Mouse (Mus musculus) left cerebral cortex, postnatal 25 days (tissue): ENCODE data around the gene Rxylt1. TPM values are rescaled to one million over a fixed set of nuclear protein-coding genes. Genes with fewer than 3 reads are reported as not detected.

Experiments
- DNase-seq, 2 experiments: peaks; one replicate each; pipeline ENCODE4 v3.0.0; 2022; ENCODE audit warnings: low spot score in 2 of 2, mixed read lengths in 1 of 2
- intact Hi-C: fragments of 180-260 bp; cut with DNase I; formaldehyde crosslinking; loops from one replicate; pipeline ENCODE4 v1.15.1; 2025
- total RNA-seq, 2 experiments: library from RNA; stranded (reverse); gene quantifications; 2 replicates each; pipeline ENCODE4 v1.2.3; 2021

Rxylt1 gene
- 10 to 100 TPM; 42.7 to 43.0 TPM for total RNA-seq

DNA sequence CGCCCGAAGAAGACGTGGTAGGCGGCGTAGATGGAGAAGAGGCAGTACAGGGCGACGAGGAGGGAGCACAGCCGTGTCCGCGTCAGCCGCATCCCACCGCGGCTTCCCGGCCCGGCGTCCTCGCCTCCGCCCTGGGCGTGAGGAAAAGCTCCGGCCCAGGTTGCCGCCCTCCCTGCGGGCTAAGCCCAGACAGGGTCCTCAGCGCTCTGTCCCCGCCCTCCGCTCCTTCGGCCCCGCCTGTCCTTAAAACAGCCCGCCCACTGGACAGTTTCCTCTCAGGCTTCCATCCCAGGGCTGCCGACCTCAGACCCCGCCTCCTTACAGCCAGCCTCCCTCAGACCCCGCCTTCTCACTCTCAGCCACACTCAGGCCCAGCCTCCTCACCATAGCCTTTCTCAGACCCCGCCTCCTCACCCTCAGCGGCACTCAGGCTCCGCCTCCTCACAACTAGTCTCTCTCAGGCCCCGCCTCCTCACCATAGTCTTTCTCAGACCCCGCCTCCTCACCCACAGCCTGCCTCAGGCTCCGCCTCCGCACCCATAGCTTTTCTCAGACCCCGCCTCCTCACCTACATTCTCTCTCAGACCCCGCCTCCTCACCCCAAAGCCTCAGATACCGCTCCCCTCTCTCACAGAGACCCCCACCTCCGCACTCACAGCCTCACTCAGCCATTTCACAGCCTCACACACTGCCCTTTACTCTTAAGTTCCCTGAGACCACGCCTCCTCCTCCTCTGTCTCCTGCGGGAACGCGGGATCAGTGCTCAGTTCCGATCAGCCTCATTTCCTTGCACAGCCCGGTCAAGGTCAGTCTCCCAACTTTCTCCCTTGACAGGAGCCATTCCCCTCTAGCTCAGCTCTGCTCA lies at the start of gene Rxylt1:
Gene Rxylt1, minus strand, starts transcription at position 392 of the 865 bp plus-strand sequence.
- DNase-seq = peak; percentile 89 to 98
- intact Hi-C loops = loop anchor here (5.0 to 10.0 kb wide), 2 partner anchors 445 to 578 kb away; partner anchors contain the start of gene Ppm1h

DNA sequence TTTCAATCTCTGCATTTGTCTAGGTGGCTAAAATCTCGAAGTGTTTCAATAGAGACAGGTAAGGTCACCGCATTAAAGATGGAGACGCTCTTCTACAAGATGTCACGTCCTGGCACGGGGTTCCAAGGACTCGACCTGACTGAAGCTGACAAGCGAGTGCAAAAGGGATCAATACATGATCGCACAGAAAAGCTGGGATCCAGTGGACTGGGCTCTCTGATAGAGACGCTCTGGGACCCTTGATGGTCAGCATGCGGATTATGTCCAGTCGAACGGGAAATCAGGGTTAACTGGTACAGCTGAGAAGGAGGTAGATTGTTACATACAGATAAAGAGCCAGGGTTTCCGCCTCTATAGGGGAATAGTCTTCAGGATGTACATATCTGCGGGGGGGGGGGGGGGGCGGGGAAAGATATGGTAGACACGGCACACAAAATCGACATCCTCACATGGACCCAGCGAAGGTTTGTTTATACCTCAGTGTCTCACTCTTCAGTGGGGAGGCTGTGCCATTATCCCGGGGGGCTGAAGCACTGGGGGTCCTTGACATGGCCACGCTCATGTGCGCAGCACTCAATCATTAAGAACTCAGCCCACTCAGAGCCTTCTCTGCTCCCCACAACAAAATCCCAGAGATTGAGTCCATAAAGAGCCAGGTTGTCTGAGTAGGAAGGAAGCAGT lies 24.3 kb upstream of the Rxylt1 start:
- DNase-seq = no peak
- intact Hi-C loops = no loop called here

DNA sequence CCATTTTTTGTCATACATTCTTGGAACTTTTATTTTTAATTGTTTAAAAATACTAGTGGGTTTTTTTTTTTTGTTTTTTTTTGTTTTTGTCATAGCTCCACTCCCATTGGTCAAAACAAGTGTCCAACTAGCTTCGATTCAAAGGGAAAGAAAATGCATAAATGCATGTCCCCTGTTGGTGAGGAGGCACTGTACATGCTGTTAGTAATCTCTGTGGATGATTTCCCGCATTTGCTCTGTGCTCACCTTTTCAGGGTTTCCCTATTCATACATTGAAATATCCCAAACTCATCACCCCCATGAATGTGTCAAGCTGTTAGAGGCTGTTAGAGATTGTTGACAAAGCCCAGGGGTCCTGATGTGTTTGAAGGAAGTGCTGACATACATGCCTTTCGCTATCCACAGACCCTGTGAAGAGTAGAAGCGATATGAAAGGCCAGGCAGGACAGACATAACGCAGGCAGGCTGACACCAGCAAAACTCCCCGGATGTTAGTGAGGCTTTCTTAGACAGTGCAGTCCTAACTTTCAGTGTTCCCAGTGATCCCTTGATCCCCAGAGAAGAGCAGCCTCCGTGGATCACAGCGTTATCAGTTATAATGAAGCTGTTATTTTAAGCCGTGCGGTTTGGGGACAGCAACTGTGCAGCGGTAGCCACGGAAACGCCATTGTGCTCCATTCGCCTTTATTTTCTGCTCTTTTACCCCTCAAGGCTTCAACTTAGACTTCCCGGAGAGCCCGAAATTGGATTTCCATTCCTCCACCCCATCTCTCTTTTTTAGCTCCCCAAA lies 23.5 kb upstream of the Rxylt1 start:
- no peak for DNase-seq
- intact Hi-C loops = no loop called here

DNA sequence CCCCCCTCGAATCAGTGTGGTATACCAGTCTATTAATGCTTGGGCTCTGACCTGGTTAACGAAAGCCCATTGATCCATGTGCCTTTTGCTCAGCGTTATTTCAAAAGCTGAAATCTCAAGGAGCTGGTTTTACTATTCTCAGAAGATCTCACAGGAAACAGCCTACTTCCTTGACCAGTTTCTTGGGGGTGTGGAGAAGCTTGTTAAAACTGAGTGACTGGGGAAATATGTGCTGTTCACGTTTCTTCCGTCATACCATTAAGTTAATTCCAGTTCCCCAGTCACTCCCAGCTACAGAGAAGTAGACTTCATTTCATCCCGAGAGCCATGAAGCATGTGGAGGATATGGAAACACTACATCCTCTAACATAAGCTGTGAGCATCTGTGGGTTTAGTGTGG lies 22.3 kb upstream of the Rxylt1 start:
- intact Hi-C loops = no loop called here
- no peak for DNase-seq

DNA sequence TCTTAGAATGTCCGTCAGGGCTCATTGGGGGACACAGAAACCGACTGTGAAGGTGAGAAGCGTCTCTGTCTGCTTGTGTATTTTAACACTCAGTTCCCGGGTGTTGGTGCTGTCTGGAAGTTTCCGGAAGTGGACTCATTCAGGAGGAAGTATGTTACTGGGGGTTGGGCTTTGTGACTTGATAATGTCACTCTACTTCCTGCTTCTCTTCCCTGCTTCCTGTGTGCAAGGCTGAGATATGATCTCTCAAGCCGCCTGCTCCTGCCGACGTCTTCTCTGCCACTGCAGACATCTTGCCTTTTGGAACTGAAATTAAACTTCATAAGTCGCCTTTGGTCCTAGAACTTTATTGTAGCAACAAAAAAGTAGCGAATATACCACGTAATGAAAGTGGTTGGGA lies 19.5 kb upstream of the Rxylt1 start:
- no peak for DNase-seq
- intact Hi-C loops = no loop called here

DNA sequence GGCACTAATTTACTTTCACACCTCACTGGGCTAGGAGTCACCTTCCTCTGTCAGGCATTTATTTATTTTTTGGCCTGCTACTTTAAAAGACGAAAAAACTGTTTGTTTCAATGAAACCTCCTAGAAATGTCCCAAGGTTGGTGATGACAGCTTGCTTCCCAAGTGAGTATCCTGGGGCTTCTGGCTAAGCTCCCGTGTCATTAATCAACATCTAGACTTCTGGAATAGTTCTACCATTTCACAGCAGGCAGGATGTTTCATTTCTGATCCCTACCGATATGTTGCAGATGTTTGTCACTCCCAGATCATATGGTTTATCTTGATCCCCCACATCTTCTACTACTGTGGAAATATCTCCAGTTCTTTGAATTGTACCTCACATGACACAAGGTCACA lies 9.5 kb upstream of the Rxylt1 start:
- DNase-seq = no peak
- intact Hi-C loops = loop anchor here (5.0 to 10.0 kb wide), 2 partner anchors 341 to 688 kb away; partner anchors contain the start of gene Avpr1a

DNA sequence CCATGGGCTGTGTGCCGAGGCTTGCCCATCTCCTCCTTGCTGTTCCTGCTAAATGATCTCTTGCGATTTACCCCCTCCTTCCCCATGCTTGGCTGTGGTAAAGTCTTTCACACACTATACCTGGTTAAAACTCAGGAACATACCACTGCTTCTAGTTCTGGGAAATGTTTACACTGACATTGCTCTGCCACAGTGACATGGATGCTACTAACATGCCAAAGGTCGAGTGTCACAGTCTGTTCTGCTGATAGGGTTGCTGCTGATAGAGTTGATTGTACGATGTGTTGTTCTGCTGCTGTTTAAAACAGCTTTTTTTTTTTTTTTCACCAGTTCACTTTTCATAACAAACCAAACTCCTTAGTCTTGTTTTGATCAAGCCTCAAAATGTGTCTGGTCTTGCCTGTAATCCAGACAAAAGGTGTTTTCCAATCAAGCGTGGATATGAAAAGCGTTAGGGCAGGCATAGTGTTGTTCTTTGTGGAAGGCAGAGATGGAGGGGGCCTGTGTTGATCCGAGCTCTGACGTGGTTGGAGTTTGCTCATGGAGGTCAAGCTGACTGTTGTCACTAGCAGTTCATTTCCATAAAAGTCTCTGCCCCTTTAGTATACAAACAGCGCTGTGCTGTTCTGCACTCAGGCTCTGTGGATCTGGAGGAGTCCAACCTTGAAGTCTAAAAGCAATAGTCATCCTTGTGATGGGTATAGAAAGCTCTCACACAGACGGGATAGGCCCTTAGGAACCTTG lies 8.9 kb upstream of the Rxylt1 start:
- intact Hi-C loops = loop anchor here (5.0 to 10.0 kb wide), 2 partner anchors 341 to 689 kb away; partner anchors contain the start of gene Avpr1a
- no peak for DNase-seq

DNA sequence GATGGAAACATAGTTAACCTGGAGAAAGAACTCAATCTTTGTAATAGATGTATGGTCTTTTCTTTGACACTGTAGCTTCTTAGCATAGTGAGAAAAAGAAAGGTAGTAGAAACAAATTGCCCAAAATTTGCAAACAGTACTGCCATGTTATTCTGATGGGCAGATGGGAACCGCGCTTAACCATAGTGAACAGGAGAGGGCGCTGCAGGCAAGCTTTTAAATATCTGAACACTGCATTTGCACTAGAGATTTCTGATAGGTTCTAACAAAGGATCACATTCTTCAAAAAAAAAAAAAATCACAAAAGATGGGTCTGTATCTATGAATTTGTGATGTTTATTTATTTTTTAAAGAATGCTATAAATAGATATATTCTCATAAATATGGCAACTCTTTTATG lies 8.2 kb upstream of the Rxylt1 start:
- intact Hi-C loops = loop anchor here (5.0 to 10.0 kb wide), 2 partner anchors 342 to 689 kb away; partner anchors contain the start of gene Avpr1a
- DNase-seq = peak; percentile 79 to 80

DNA sequence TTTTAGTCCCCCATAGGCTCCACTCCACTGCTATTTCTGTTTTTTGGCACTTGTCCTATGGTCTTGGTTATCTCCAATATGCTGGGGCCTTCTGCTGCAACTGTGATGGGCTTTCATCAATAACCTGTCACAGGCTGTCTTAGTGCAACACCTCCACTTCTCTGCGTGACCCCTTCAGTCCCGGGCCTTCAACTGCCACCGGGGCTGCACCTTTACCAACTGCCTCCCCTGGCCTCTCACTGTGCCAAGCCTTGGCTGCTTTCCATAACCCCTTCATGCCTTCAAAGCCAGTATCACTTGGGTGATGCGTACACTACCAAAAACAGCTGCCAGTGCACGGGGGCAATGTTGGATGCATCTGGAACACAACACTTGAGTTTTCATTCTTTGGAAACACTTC lies 5.5 kb upstream of the Rxylt1 start:
- no peak for DNase-seq
- intact Hi-C loops = loop anchor here (5.0 to 10.0 kb wide), 2 partner anchors 425 to 692 kb away; no protein-coding TSS in a partner anchor

DNA sequence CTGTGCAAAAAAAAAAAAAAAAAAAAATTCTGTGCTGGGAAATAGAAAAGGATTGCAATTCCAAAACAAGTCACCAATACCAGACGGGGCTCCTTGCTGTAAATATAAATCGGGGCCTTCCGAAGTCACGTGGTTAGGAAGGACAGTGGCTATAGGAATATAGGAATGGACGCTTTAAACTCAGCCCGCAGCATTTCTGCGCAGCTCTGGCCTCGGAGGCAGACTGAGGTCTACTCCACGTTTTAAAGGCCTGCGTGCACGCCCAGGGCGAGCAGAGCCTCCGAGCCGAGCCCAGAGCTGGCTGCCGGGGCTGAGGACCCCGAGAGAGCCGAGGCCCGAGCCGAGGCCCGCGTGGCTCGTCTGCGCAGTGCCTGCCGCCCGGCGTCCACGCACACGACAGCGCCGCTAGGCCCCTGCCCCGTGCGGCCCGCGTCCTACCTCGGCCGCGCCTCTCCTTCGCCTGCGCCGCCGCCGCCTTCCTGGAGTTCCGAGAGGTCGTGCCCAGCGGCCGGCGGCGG lies 650 bp downstream of the Rxylt1 start:
- intact Hi-C loops = loop anchor here (5.0 to 10.0 kb wide), 2 partner anchors 446 to 578 kb away; partner anchors contain the start of gene Ppm1h
- peak in 1 of 2 experiments; percentile 54 for DNase-seq

DNA sequence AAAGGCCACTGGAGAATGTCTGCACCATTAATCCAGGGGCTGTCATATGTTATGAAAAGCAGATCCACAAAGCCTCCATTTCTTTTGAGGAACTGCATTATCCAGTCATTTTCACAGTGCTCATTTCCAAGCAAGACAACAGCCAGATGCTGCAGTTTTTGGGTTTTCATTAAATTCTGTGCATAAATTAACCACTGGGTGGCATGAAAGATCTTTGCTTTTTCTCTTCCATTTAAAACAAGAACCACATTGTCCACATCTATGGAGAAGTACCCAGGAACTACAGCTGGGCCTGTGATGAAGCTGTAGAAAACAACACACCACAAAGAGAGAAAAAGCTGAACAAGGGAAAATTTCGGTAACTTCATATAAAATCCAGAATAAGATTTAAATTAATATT lies 6.7 kb downstream of the Rxylt1 start:
- intact Hi-C loops = loop anchor here (10.0 kb wide), 1 partner anchor 584 kb away; the partner anchor contains the start of gene Ppm1h
- no peak for DNase-seq

DNA sequence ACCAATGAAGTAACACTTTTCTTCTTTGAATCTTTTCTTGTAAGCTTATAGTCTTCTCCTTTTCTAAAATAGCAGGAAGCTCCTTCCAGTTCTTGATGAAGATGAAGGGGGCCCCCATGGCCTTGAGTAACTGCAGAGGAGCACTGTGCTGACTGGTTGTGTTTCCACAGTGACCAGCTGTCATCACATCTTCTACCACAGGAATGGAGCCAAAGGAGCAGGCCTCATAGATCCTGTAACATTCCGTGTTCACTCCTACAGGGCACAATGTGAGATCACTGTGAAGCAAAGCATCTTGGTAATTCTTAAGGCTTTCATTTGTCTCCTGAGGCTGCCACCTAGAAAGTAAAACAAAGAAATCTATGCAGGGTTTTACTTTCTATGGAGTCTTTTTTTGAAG lies 15.8 kb downstream of the Rxylt1 start:
- DNase-seq = no peak
- intact Hi-C loops = no loop called here

DNA sequence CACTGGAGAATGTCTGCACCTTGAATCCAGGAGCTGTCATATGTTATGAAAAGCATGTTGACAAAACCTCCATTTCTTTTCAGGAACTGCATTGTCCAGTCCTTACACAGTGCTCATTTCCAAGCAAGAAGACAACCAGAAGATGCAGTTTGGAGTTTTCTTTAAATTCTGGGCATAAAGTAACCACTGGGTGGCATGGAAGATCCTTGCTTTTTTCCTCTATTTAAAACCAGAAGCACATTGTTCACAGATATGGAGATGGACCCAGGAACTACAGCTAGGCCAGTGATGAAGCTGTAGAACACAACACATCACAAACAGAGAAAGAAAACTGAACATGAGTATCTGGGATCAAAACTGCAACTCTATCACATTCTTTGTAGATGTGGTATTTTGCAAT lies 28.0 kb downstream of the Rxylt1 start:
- DNase-seq = peak in 1 of 2 experiments; percentile 3
- intact Hi-C loops = no loop called here

DNA sequence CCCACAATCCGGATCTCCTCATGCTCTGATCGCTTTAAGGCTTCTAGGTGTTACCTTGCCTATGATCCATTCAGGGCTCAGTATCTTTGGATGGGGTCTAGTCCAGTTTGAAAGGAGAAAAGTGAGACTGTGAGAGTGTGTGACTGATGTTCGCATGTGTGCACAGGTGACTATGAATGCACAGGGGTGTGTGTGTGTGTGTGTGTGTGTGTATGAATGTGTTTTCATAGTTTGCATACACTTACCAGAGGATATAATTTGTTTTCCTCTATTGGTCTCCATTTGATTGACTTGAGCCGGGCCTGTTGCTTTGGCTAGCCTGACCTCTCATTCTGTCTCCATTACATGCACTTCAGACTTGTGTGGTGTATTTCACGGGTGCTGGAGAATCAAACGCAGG lies 41.3 kb downstream of the Rxylt1 start:
- intact Hi-C loops = no loop called here
- DNase-seq = no peak

DNA sequence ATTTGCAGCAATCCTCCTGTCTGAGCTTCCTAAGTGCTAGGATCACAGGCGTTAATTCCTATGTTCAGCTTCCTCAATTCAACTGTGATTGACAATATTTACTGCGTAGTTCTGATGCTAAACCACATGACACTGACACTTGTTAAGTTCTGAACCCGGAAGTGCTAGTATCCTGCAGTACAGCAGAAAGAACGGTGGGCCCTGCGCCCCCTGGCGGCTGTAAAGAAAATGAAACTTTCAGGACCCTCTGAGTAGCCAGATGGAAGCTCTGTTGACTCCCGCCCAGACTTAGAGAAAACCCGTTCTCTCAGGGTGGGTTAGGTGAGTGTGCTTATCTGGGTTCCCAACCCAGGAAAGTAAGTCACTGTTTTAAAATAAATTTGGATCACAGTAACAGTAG lies 42.6 kb downstream of the Rxylt1 start:
- intact Hi-C loops = loop anchor here (5.0 kb wide), 2 partner anchors 282 to 367 kb away; no protein-coding TSS in a partner anchor
- DNase-seq = peak in 1 of 2 experiments; percentile 32

DNA sequence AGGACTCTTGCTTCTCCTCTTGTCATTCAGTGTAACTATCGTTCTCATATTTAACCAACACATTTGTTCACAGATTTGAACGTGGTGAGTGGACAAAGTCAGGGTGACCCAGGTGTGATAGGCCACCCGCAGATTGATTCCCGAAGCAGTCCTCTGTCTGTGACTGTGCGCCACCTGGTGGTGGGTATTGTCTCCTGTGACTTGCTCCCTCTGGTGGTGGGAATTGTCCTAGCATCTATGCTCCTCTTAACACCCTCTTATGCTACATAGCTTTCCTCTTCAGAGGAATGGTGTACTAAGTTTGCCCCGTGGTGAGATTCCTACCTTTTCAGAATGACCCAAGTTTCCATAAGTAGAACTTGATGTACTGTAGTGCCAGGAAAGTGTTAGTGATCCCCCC lies 45.3 kb downstream of the Rxylt1 start:
- DNase-seq = peak; percentile 88
- intact Hi-C loops = loop anchor here (1.0 to 5.0 kb wide), 4 partner anchors 280 to 412 kb away; no protein-coding TSS in a partner anchor

DNA sequence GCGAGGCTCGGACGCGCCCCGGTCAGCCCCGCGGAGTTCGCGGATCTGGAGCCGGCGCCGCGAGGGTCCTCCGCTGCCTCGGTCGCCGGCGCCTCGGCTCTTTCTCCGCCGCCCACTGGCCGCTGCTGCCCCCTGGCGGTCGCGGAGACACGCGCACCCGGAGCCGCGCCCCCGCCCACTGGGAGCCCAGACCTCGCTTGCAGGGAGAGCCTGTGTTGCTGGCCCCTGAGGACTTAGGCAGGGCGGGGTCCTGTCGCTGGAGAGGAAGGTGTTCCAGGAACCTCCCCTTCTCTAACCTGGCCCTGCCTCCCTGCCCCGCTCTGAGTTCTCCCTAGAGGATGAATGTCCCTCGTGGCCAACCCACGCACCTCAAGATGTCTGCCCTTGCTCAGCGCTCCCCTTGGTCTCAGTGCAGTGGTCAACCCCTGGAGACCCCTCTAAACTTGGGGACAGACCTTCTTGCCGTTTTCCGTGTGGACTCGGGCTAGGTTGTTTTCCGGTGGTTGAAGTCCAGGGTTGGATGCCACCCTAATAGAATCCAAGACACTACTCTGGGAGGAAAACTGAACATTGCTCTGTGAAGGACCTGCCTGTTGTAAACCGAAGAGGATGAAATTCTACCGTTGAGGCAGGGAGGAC lies 49.3 kb downstream of the Rxylt1 start:
- DNase-seq = peak; percentile 73 to 83
- intact Hi-C loops = loop anchor here (5.0 kb wide), 2 partner anchors 76 to 211 kb away; no protein-coding TSS in a partner anchor
